24 mouse cellular contexts compared by ENCODE assay signal in genomic region chr3:105133011-105133410, GRCm38 (mm10).
A peak's percentile ranks its signal among the peaks of the same experiment; 100 is the strongest.
DNase-seq lines count a peak whose midpoint lies in the region; ATAC-seq and TF ChIP-seq lines count a peak whose summit lies in the region.
"Had no signal": no experiment of that assay in that cellular context is flagged by ENCODE, and none has a peak within 500 bp of the region (broad histone marks: within the 10 kb centered on the region; RNA-seq: fewer than 3 reads in every experiment).

No protein-coding gene starts in this region.

- H3K27me3 ChIP-seq in C2C12 (ENCODE audit: control insufficient read depth, insufficient read depth, insufficient read length), result peaks cover 3% of the 10 kb centered on the region
- no peaks in the 10 kb centered on the region for H3K27me3 ChIP-seq in myocyte (ENCODE audit: control insufficient read depth, insufficient read depth, insufficient read length)
- H3K27me3 ChIP-seq in hindbrain, embryonic 13.5 days, result no peaks in the 10 kb centered on the region
- H3K27me3 ChIP-seq: limb, embryonic 15.5 days; liver, embryonic 15.5 days; midbrain, embryonic 15.5 days had no signal

- no peak overlapping the region for H3K27ac ChIP-seq in hindbrain, embryonic 13.5 days
- H3K27ac ChIP-seq: embryonic facial prominence, embryonic 10.5 days; gastrocnemius, adult 2 months; layer of hippocampus, adult 2 months; limb, embryonic 15.5 days; liver, embryonic 15.5 days; midbrain, embryonic 15.5 days had no signal

- H3K36me3 ChIP-seq in C2C12 (ENCODE audit: control insufficient read depth, insufficient read depth) (no peaks in the 10 kb centered on the region), myocyte (ENCODE audit: control insufficient read depth, insufficient read depth) (no peaks in the 10 kb centered on the region)
- no peaks in the 10 kb centered on the region for H3K36me3 ChIP-seq in hindbrain, embryonic 13.5 days
- H3K36me3 ChIP-seq: embryonic facial prominence, embryonic 10.5 days; limb, embryonic 15.5 days; liver, embryonic 15.5 days; midbrain, embryonic 15.5 days had no signal

- no peak overlapping the region for H3K9ac ChIP-seq in hindbrain, embryonic 13.5 days
- H3K9ac ChIP-seq: limb, embryonic 15.5 days; liver, embryonic 15.5 days; midbrain, embryonic 15.5 days had no signal

- H3K79me2 ChIP-seq in C2C12 (ENCODE audit: control insufficient read depth, insufficient read depth) (no peaks in the 10 kb centered on the region), myocyte (ENCODE audit: control insufficient read depth, insufficient read depth) (no peaks in the 10 kb centered on the region)

- TF ChIP-seq CTCF in C2C12 (IDR thresholded peaks at IDR 0.05; ENCODE audit: control insufficient read depth, insufficient read depth, insufficient read length), result no peak

- H3K9me3 ChIP-seq in hindbrain, embryonic 13.5 days, result no peaks in the 10 kb centered on the region
- H3K9me3 ChIP-seq: limb, embryonic 15.5 days; liver, embryonic 15.5 days; midbrain, embryonic 15.5 days had no signal

- H3K79me3 ChIP-seq in C2C12 (ENCODE audit: low read depth), result no peaks in the 10 kb centered on the region

- peak; percentile 60 for DNase-seq in T-cell, adult 2 months (ENCODE audit: low spot score)
- peak; percentile 69 for DNase-seq in thymus, postnatal 14 days
- DNase-seq in adrenal gland, adult 18-20 months (ENCODE audit: low spot score in 2 of 2), result no peak
- no peak for DNase-seq in urinary bladder, postnatal 10 days (ENCODE audit: low spot score)
- DNase-seq in urinary bladder, postnatal 14 days (ENCODE audit: low spot score), result no peak
- DNase-seq: adrenal gland, postnatal 36 days; cerebellum, adult 11-12 months; cerebellum, postnatal 25 days; gastrocnemius, adult 2 months; kidney, adult 8-10 months; kidney, postnatal 14 days; retina, postnatal 1 day; right cerebral cortex, postnatal 4 days had no signal

- H3K4me3 ChIP-seq in C2C12 (ENCODE audit: insufficient read depth, poor library complexity, severe bottlenecking), result no peak overlapping the region
- no peak overlapping the region for H3K4me3 ChIP-seq in myocyte
- no peak overlapping the region for H3K4me3 ChIP-seq in hindbrain, embryonic 13.5 days
- H3K4me3 ChIP-seq: embryonic facial prominence, embryonic 10.5 days; gastrocnemius, adult 2 months; layer of hippocampus, adult 2 months; limb, embryonic 15.5 days; liver, embryonic 15.5 days; midbrain, embryonic 15.5 days had no signal

- ATAC-seq in hindbrain, embryonic 13.5 days (ENCODE audit: low FRiP score), result no peak
- ATAC-seq: activated CD4-positive, CD25-positive, alpha-beta regulatory T cell, adult 4 months; lung, postnatal 0 days; midbrain, embryonic 15.5 days; Patski had no signal

- H3K4me1 ChIP-seq in hindbrain, embryonic 13.5 days (replicated peaks), result peaks cover under 1% of the 10 kb centered on the region; the same call in 1 of the 2 replicates
- H3K4me1 ChIP-seq: liver, embryonic 15.5 days; midbrain, embryonic 15.5 days had no signal

- 90% methylated on average over 4 of the region's 4 CpGs for WGBS in hindbrain, embryonic 13.5 days

- no peak for TF ChIP-seq POLR2A in myocyte (IDR thresholded peaks at IDR 0.05; ENCODE audit: insufficient read length, low read depth)

- H3K4me2 ChIP-seq in myocyte (ENCODE audit: low read depth), result no peak overlapping the region
- no peak overlapping the region for H3K4me2 ChIP-seq in hindbrain, embryonic 13.5 days
- H3K4me2 ChIP-seq: limb, embryonic 15.5 days; liver, embryonic 15.5 days; midbrain, embryonic 15.5 days had no signal

- no peak overlapping the region for H3ac ChIP-seq in C2C12 (ENCODE audit: control insufficient read depth, insufficient read length, low read depth)
- H3ac ChIP-seq in myocyte (ENCODE audit: control insufficient read depth, insufficient read length), result no peak overlapping the region

TF ChIP-seq in C2C12, 6 proteins besides CTCF, POLR2A, EP300 and RAD21:
- TF ChIP-seq MYOD1 (IDR thresholded peaks at IDR 0.05; ENCODE audit: control insufficient read depth, insufficient read length, low read depth) (peak; percentile 75), MYOG (IDR thresholded peaks at IDR 0.05; ENCODE audit: control insufficient read depth, extremely low read depth, insufficient read length) (no peak)

TF ChIP-seq in myocyte, 11 proteins besides CTCF, POLR2A, EP300 and RAD21:
- TF ChIP-seq SRF (IDR thresholded peaks at IDR 0.05; ENCODE audit: control insufficient read depth, insufficient read length, low read depth) (no peak), TCF3 (IDR thresholded peaks at IDR 0.05; ENCODE audit: insufficient read length, low read depth) (peak; percentile 78), TCF12 (IDR thresholded peaks at IDR 0.05; ENCODE audit: insufficient read depth, poor library complexity, severe bottlenecking) (peak; percentile 56), E2F4 (IDR thresholded peaks at IDR 0.05; ENCODE audit: insufficient read depth) (no peak), POLR2AphosphoS2 (IDR thresholded peaks at IDR 0.05; ENCODE audit: insufficient read length, low read depth) (no peak), MAX (IDR thresholded peaks at IDR 0.05; ENCODE audit: low read depth) (no peak), CEBPB (IDR thresholded peaks at IDR 0.05; ENCODE audit: insufficient read depth, poor library complexity, severe bottlenecking) (no peak), MYOD1 (IDR thresholded peaks at IDR 0.05; ENCODE audit: control insufficient read depth in 1 of 3, insufficient read length in 2 of 3, low read depth in 2 of 3) (peak in 2 of 3 experiments; percentile 78 to 89), MYOG (IDR thresholded peaks at IDR 0.05; ENCODE audit: control insufficient read depth in 1 of 3, insufficient read depth in 1 of 3, insufficient read length in 2 of 3, low read depth in 2 of 3) (peak in 2 of 3 experiments; percentile 55 to 85), REST (IDR thresholded peaks at IDR 0.05; ENCODE audit: insufficient read depth, insufficient read length) (no peak), USF1 (IDR thresholded peaks at IDR 0.05; ENCODE audit: low read depth) (no peak)

Comparison
In these comparisons a context has a peak if more than half of its experiments do, and no peak if none do; other contexts are left out.
1. DNase-seq: peak in T-cell, adult 2 months (single experiment) and thymus, postnatal 14 days (single experiment); none in adrenal gland, adult 18-20 months (0 of 2), urinary bladder, postnatal 10 days (single experiment) and urinary bladder, postnatal 14 days (single experiment).